Mouse (Mus musculus): ENCODE measurements at regions not wholly inside any gene's neighbourhood (a gene's known extent, or its start where the extent isn't known, plus 50 kb on each side); places are given as distances from the start of the nearest gene placed in this dataset.
"Not testable (repeated sequence)": the region's sequence is repeated elsewhere in the genome, so short reads cannot be mapped to it uniquely, and the experiment has no call there.

GRCm38 (mm10) chr6:70103781-70104180 lies 688.3 kb downstream of the Rpia start:
- Histone ChIP-seq H3K27me3 (ENCODE audit: control insufficient read depth, insufficient read depth, low read length) (no peaks in the 10 kb centered on the region), H3K36me3 (ENCODE audit: control insufficient read depth, insufficient read depth, low read length) (no peaks in the 10 kb centered on the region), H3K4me1 (ENCODE audit: control insufficient read depth, insufficient read depth, insufficient read length) (no peaks in the 10 kb centered on the region), H3K4me3 (ENCODE audit: extremely low read depth, insufficient read depth, insufficient read length) (no peak overlapping the region), H3K27ac (ENCODE audit: insufficient read depth, low read length) (no peak overlapping the region)
- DNase-seq (ENCODE audit: low read depth in 1 of 2, low spot score in 2 of 2), result no peak
- WGBS, result 73% methylated on average over 4 of the region's 4 CpGs
- TF ChIP-seq CTCF (IDR thresholded peaks at IDR 0.05; ENCODE audit: extremely low read depth, insufficient read depth, insufficient read length, insufficient replicate concordance), result no peak
- no peak for TF ChIP-seq POLR2A (IDR thresholded peaks at IDR 0.05; ENCODE audit: low read depth, low read length)

GRCm38 (mm10) chr6:70103174-70103573 lies 688.9 kb downstream of the Rpia start:
- not testable (repeated sequence) for H3K4me1 ChIP-seq (ENCODE audit: control insufficient read depth, insufficient read depth, insufficient read length); H3K27me3 ChIP-seq (ENCODE audit: control insufficient read depth, insufficient read depth, low read length); H3K4me3 ChIP-seq (ENCODE audit: extremely low read depth, insufficient read depth, insufficient read length); H3K27ac ChIP-seq (ENCODE audit: insufficient read depth, low read length); DNase-seq (ENCODE audit: low read depth in 1 of 2, low spot score in 2 of 2); H3K36me3 ChIP-seq (ENCODE audit: control insufficient read depth, insufficient read depth, low read length)
- 13% methylated on average over 1 of the region's 1 CpGs for WGBS

GRCm38 (mm10) chr6:70088041-70088440 lies 704.0 kb downstream of the Rpia start:
- H3K27me3 ChIP-seq (ENCODE audit: control insufficient read depth, insufficient read depth, low read length), result no peaks in the 10 kb centered on the region
- H3K27ac ChIP-seq (ENCODE audit: insufficient read depth, low read length), result no peak overlapping the region
- no peaks in the 10 kb centered on the region for H3K36me3 ChIP-seq (ENCODE audit: control insufficient read depth, insufficient read depth, low read length)
- no peaks in the 10 kb centered on the region for H3K4me1 ChIP-seq (ENCODE audit: control insufficient read depth, insufficient read depth, insufficient read length)
- WGBS, result 88% methylated on average over 19 of the region's 19 CpGs
- TF ChIP-seq CTCF (IDR thresholded peaks at IDR 0.05; ENCODE audit: extremely low read depth, insufficient read depth, insufficient read length, insufficient replicate concordance), result no peak
- no peak for TF ChIP-seq POLR2A (IDR thresholded peaks at IDR 0.05; ENCODE audit: low read depth, low read length)
- H3K4me3 ChIP-seq (ENCODE audit: extremely low read depth, insufficient read depth, insufficient read length), result no peak overlapping the region
- no peak for DNase-seq (ENCODE audit: low read depth in 1 of 2, low spot score in 2 of 2)

DNA sequence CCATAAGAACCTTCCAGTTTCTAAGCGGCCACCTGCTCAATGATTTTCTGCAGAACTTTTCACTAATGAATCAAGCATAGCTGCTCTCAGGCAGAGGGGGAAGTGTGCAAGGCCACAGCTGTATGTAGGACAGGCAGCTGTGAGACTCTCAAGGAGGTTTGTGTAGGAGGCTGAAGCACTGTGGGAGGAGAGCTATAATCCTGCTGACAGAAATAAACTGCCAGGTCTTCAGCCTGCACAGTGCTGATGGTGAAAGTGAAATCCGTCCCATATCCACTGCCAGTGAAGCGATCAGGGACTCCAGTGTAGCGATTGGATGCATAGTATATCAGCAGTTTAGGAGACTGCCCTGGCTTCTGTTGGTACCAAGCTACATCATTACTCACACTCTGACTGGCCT lies 718.2 kb downstream of the Rpia start:
- Histone ChIP-seq H3K27me3 (ENCODE audit: control insufficient read depth, insufficient read depth, low read length) (no peaks in the 10 kb centered on the region), H3K4me3 (ENCODE audit: extremely low read depth, insufficient read depth, insufficient read length) (no peak overlapping the region), H3K4me1 (ENCODE audit: control insufficient read depth, insufficient read depth, insufficient read length) (no peaks in the 10 kb centered on the region), H3K27ac (ENCODE audit: insufficient read depth, low read length) (no peak overlapping the region), H3K36me3 (ENCODE audit: control insufficient read depth, insufficient read depth, low read length) (no peaks in the 10 kb centered on the region)
- TF ChIP-seq POLR2A (IDR thresholded peaks at IDR 0.05; ENCODE audit: low read depth, low read length) (no peak), CTCF (IDR thresholded peaks at IDR 0.05; ENCODE audit: extremely low read depth, insufficient read depth, insufficient read length, insufficient replicate concordance) (no peak)
- WGBS, result 62% methylated on average over 4 of the region's 4 CpGs
- no peak for DNase-seq (ENCODE audit: low read depth in 1 of 2, low spot score in 2 of 2)

DNA sequence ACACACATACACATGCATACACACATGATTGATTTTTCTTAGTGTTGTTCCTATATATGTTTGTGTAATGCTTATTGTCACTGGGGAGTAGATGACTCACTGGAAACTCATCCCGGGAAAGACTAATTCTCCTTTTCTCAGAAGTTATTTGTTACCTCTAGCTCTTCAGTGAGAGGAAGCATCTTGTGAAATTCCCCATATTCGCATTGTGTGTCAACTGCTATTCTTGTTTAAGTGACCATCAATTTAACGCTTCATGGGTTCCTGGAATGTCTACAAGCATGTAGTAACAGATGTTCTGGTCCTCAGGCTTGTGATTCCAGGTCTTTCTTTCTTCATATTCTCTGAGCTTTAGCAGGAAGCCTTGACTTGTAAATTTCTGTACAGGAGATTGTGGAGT lies 720.0 kb downstream of the Rpia start:
- H3K4me3 ChIP-seq (ENCODE audit: extremely low read depth, insufficient read depth, insufficient read length), result no peak overlapping the region
- WGBS, result 81% methylated on average over 3 of the region's 3 CpGs
- no peak for DNase-seq (ENCODE audit: low read depth in 1 of 2, low spot score in 2 of 2)
- no peak overlapping the region for H3K27ac ChIP-seq (ENCODE audit: insufficient read depth, low read length)
- H3K36me3 ChIP-seq (ENCODE audit: control insufficient read depth, insufficient read depth, low read length), result no peaks in the 10 kb centered on the region
- no peak for TF ChIP-seq POLR2A (IDR thresholded peaks at IDR 0.05; ENCODE audit: low read depth, low read length)
- no peak for TF ChIP-seq CTCF (IDR thresholded peaks at IDR 0.05; ENCODE audit: extremely low read depth, insufficient read depth, insufficient read length, insufficient replicate concordance)
- no peaks in the 10 kb centered on the region for H3K27me3 ChIP-seq (ENCODE audit: control insufficient read depth, insufficient read depth, low read length)
- H3K4me1 ChIP-seq (ENCODE audit: control insufficient read depth, insufficient read depth, insufficient read length), result no peaks in the 10 kb centered on the region

GRCm38 (mm10) chr6:70067716-70068415 lies 724.2 kb downstream of the Rpia start:
- no peak overlapping the region for H3K4me3 ChIP-seq (ENCODE audit: extremely low read depth, insufficient read depth, insufficient read length)
- H3K27ac ChIP-seq (ENCODE audit: insufficient read depth, low read length), result no peak overlapping the region
- no peaks in the 10 kb centered on the region for H3K36me3 ChIP-seq (ENCODE audit: control insufficient read depth, insufficient read depth, low read length)
- no peak for DNase-seq (ENCODE audit: low read depth in 1 of 2, low spot score in 2 of 2)
- 84% methylated on average over 6 of the region's 6 CpGs for WGBS
- TF ChIP-seq CTCF (IDR thresholded peaks at IDR 0.05; ENCODE audit: extremely low read depth, insufficient read depth, insufficient read length, insufficient replicate concordance), result no peak
- no peak for TF ChIP-seq POLR2A (IDR thresholded peaks at IDR 0.05; ENCODE audit: low read depth, low read length)
- H3K27me3 ChIP-seq (ENCODE audit: control insufficient read depth, insufficient read depth, low read length), result no peaks in the 10 kb centered on the region
- H3K4me1 ChIP-seq (ENCODE audit: control insufficient read depth, insufficient read depth, insufficient read length), result no peaks in the 10 kb centered on the region

GRCm38 (mm10) chr6:70059028-70059427 lies 733.0 kb downstream of the Rpia start:
- Histone ChIP-seq H3K27me3 (ENCODE audit: control insufficient read depth, insufficient read depth, low read length) (no peaks in the 10 kb centered on the region), H3K4me3 (ENCODE audit: extremely low read depth, insufficient read depth, insufficient read length) (no peak overlapping the region), H3K36me3 (ENCODE audit: control insufficient read depth, insufficient read depth, low read length) (no peaks in the 10 kb centered on the region), H3K27ac (ENCODE audit: insufficient read depth, low read length) (no peak overlapping the region), H3K4me1 (ENCODE audit: control insufficient read depth, insufficient read depth, insufficient read length) (no peaks in the 10 kb centered on the region)
- WGBS, result 89% methylated on average over 1 of the region's 1 CpGs
- TF ChIP-seq POLR2A (IDR thresholded peaks at IDR 0.05; ENCODE audit: low read depth, low read length), result no peak
- TF ChIP-seq CTCF (IDR thresholded peaks at IDR 0.05; ENCODE audit: extremely low read depth, insufficient read depth, insufficient read length, insufficient replicate concordance), result no peak
- DNase-seq (ENCODE audit: low read depth in 1 of 2, low spot score in 2 of 2), result no peak

Data from spleen, adult 2 months (tissue).